Mouse (Mus musculus): ENCODE measurements around the gene Pla2g2c. TPM values are rescaled to one million over a fixed set of nuclear protein-coding genes. Genes with fewer than 3 reads are reported as not detected.
A peak's percentile ranks its signal among the peaks of the same experiment; 100 is the strongest.

Gene Pla2g2c
- polyA plus RNA-seq, 1 experiment from 2014 or later = 0.55 TPM

GRCm38 (mm10) chr4:138737031-138737430 lies 12.4 kb downstream of the Pla2g2c start, which contains the start of gene Ubxn10:
TSS of gene Ubxn10 (minus strand) at chr4:138737167.
- DNase-seq (ENCODE audit: low spot score) (no peak), ATAC-seq (ENCODE audit: low FRiP score) (no peak)
- Histone ChIP-seq H3K36me3 (replicated peaks; ENCODE audit: control insufficient read depth, insufficient read depth) (no peaks in the 10 kb centered on the region), H3K4me2 (replicated peaks) (no peak within 1 kb of the TSS), H3K27ac (no peak within 1 kb of the TSS), H3K9me3 (ENCODE audit: control insufficient read depth, low read length) (no peaks in the 10 kb centered on the region), H3K9ac (no peak within 1 kb of the TSS), H3K27me3 (ENCODE audit: control insufficient read depth, insufficient read depth, low read length) (no peaks in the 10 kb centered on the region), H3K4me3 (replicated peaks; ENCODE audit: low read length) (no peak within 1 kb of the TSS), H3K4me1 (replicated peaks; ENCODE audit: control insufficient read depth, insufficient read depth, low read length) (peaks cover 11% of the 10 kb centered on the region)
- 77% methylated on average over 7 of the region's 7 CpGs for WGBS

GRCm38 (mm10) chr4:138739136-138739851 lies 14.7 kb downstream of the Pla2g2c start:
- no peak overlapping the region for H3K4me2 ChIP-seq (replicated peaks)
- H3K4me3 ChIP-seq (replicated peaks; ENCODE audit: low read length) = no peak overlapping the region
- H3K9me3 ChIP-seq (ENCODE audit: control insufficient read depth, low read length) = no peaks in the 10 kb centered on the region
- no peaks in the 10 kb centered on the region for H3K27me3 ChIP-seq (ENCODE audit: control insufficient read depth, insufficient read depth, low read length)
- H3K36me3 ChIP-seq (replicated peaks; ENCODE audit: control insufficient read depth, insufficient read depth) = no peaks in the 10 kb centered on the region
- ATAC-seq (ENCODE audit: low FRiP score) (0 out of 2 replicates have a peak, but pooled peaks have one; percentile 24), DNase-seq (ENCODE audit: low spot score) (no peak)
- peaks cover 11% of the 10 kb centered on the region for H3K4me1 ChIP-seq (replicated peaks; ENCODE audit: control insufficient read depth, insufficient read depth, low read length)
- 15% methylated on average over 7 of the region's 7 CpGs for WGBS
- no peak overlapping the region for H3K27ac ChIP-seq
- no peak overlapping the region for H3K9ac ChIP-seq

- no peaks in the 10 kb centered on the region for H3K36me3 ChIP-seq (replicated peaks; ENCODE audit: control insufficient read depth, insufficient read depth)
- no peak overlapping the region for H3K9ac ChIP-seq
- 71% methylated on average over 4 of the region's 4 CpGs for WGBS
- ATAC-seq (ENCODE audit: low FRiP score) (no peak), DNase-seq (ENCODE audit: low spot score) (no peak)
- H3K4me2 ChIP-seq (replicated peaks) = no peak overlapping the region
- H3K4me1 ChIP-seq (replicated peaks; ENCODE audit: control insufficient read depth, insufficient read depth, low read length) = peaks cover 5% of the 10 kb centered on the region; the same call in 1 of the 2 replicates
- H3K27me3 ChIP-seq (ENCODE audit: control insufficient read depth, insufficient read depth, low read length) = no peaks in the 10 kb centered on the region
- H3K9me3 ChIP-seq (ENCODE audit: control insufficient read depth, low read length) = no peaks in the 10 kb centered on the region
- no peak overlapping the region for H3K4me3 ChIP-seq (replicated peaks; ENCODE audit: low read length)
- H3K27ac ChIP-seq = no peak overlapping the region
These were observed 21.3 kb downstream of the Pla2g2c start for GRCm38 (mm10) chr4:138745884-138746283.

GRCm38 (mm10) chr4:138746866-138747265 lies 22.3 kb downstream of the Pla2g2c start:
- Histone ChIP-seq H3K4me2 (replicated peaks) (no peak overlapping the region), H3K27me3 (ENCODE audit: control insufficient read depth, insufficient read depth, low read length) (no peaks in the 10 kb centered on the region), H3K9ac (no peak overlapping the region), H3K9me3 (ENCODE audit: control insufficient read depth, low read length) (no peaks in the 10 kb centered on the region), H3K4me1 (replicated peaks; ENCODE audit: control insufficient read depth, insufficient read depth, low read length) (peaks cover 5% of the 10 kb centered on the region; the same call in 1 of the 2 replicates), H3K36me3 (replicated peaks; ENCODE audit: control insufficient read depth, insufficient read depth) (no peaks in the 10 kb centered on the region), H3K27ac (no peak overlapping the region), H3K4me3 (replicated peaks; ENCODE audit: low read length) (no peak overlapping the region)
- DNase-seq (ENCODE audit: low spot score) (no peak), ATAC-seq (ENCODE audit: low FRiP score) (no peak)
- WGBS = 91% methylated on average over 9 of the region's 9 CpGs

- Histone ChIP-seq H3K9ac (no peak overlapping the region), H3K4me3 (replicated peaks; ENCODE audit: low read length) (no peak overlapping the region), H3K27ac (peak overlapping the region; percentile 38; the same call in 1 of the 2 replicates), H3K4me1 (replicated peaks; ENCODE audit: control insufficient read depth, insufficient read depth, low read length) (peaks cover 5% of the 10 kb centered on the region; the same call in 1 of the 2 replicates), H3K27me3 (ENCODE audit: control insufficient read depth, insufficient read depth, low read length) (no peaks in the 10 kb centered on the region), H3K9me3 (ENCODE audit: control insufficient read depth, low read length) (no peaks in the 10 kb centered on the region), H3K4me2 (replicated peaks) (no peak overlapping the region), H3K36me3 (replicated peaks; ENCODE audit: control insufficient read depth, insufficient read depth) (no peaks in the 10 kb centered on the region)
- WGBS = 54% methylated on average over 10 of the region's 10 CpGs
- ATAC-seq (ENCODE audit: low FRiP score) (peak; percentile 39; the same call in 1 of the 2 replicates), DNase-seq (ENCODE audit: low spot score) (no peak)
These were observed 23.3 kb downstream of the Pla2g2c start for GRCm38 (mm10) chr4:138747851-138748250.

GRCm38 (mm10) chr4:138748369-138749072 lies 23.9 kb downstream of the Pla2g2c start:
- 64% methylated on average over 8 of the region's 8 CpGs for WGBS
- H3K4me2 ChIP-seq (replicated peaks) = no peak overlapping the region
- ATAC-seq (ENCODE audit: low FRiP score) (no peak), DNase-seq (ENCODE audit: low spot score) (peak; percentile 78)
- H3K27ac ChIP-seq = no peak overlapping the region
- no peaks in the 10 kb centered on the region for H3K27me3 ChIP-seq (ENCODE audit: control insufficient read depth, insufficient read depth, low read length)
- no peak overlapping the region for H3K9ac ChIP-seq
- no peaks in the 10 kb centered on the region for H3K9me3 ChIP-seq (ENCODE audit: control insufficient read depth, low read length)
- H3K4me1 ChIP-seq (replicated peaks; ENCODE audit: control insufficient read depth, insufficient read depth, low read length) = peaks cover 5% of the 10 kb centered on the region; the same call in 1 of the 2 replicates
- no peak overlapping the region for H3K4me3 ChIP-seq (replicated peaks; ENCODE audit: low read length)
- H3K36me3 ChIP-seq (replicated peaks; ENCODE audit: control insufficient read depth, insufficient read depth) = no peaks in the 10 kb centered on the region

GRCm38 (mm10) chr4:138752603-138753002 lies 28.0 kb downstream of the Pla2g2c start:
- no peak overlapping the region for H3K4me3 ChIP-seq (replicated peaks; ENCODE audit: low read length)
- H3K4me2 ChIP-seq (replicated peaks) = no peak overlapping the region
- ATAC-seq (ENCODE audit: low FRiP score) (no peak), DNase-seq (ENCODE audit: low spot score) (no peak)
- H3K4me1 ChIP-seq (replicated peaks; ENCODE audit: control insufficient read depth, insufficient read depth, low read length) = peaks cover 5% of the 10 kb centered on the region; the same call in 1 of the 2 replicates
- H3K27ac ChIP-seq = no peak overlapping the region
- H3K9me3 ChIP-seq (ENCODE audit: control insufficient read depth, low read length) = no peaks in the 10 kb centered on the region
- no peak overlapping the region for H3K9ac ChIP-seq
- H3K36me3 ChIP-seq (replicated peaks; ENCODE audit: control insufficient read depth, insufficient read depth) = no peaks in the 10 kb centered on the region
- WGBS = 92% methylated on average over 6 of the region's 6 CpGs
- H3K27me3 ChIP-seq (ENCODE audit: control insufficient read depth, insufficient read depth, low read length) = no peaks in the 10 kb centered on the region

- H3K27me3 ChIP-seq (ENCODE audit: control insufficient read depth, insufficient read depth, low read length) = no peaks in the 10 kb centered on the region
- no peak overlapping the region for H3K27ac ChIP-seq
- no peak overlapping the region for H3K4me3 ChIP-seq (replicated peaks; ENCODE audit: low read length)
- no peaks in the 10 kb centered on the region for H3K4me1 ChIP-seq (replicated peaks; ENCODE audit: control insufficient read depth, insufficient read depth, low read length)
- H3K36me3 ChIP-seq (replicated peaks; ENCODE audit: control insufficient read depth, insufficient read depth) = no peaks in the 10 kb centered on the region
- DNase-seq (ENCODE audit: low spot score) = no peak
- 86% methylated on average over 3 of the region's 3 CpGs for WGBS
- H3K9me3 ChIP-seq (ENCODE audit: control insufficient read depth, low read length) = no peaks in the 10 kb centered on the region
- H3K9ac ChIP-seq = no peak overlapping the region
- no peak for ATAC-seq (ENCODE audit: low FRiP score)
- no peak overlapping the region for H3K4me2 ChIP-seq (replicated peaks)
These were observed 29.0 kb downstream of the Pla2g2c start for GRCm38 (mm10) chr4:138753608-138754007.

- Histone ChIP-seq H3K36me3 (replicated peaks; ENCODE audit: control insufficient read depth, insufficient read depth) (no peaks in the 10 kb centered on the region), H3K4me3 (replicated peaks; ENCODE audit: low read length) (no peak overlapping the region), H3K4me2 (replicated peaks) (no peak overlapping the region), H3K27me3 (ENCODE audit: control insufficient read depth, insufficient read depth, low read length) (no peaks in the 10 kb centered on the region), H3K9ac (no peak overlapping the region), H3K9me3 (ENCODE audit: control insufficient read depth, low read length) (no peaks in the 10 kb centered on the region), H3K4me1 (replicated peaks; ENCODE audit: control insufficient read depth, insufficient read depth, low read length) (no peaks in the 10 kb centered on the region), H3K27ac (no peak overlapping the region)
- ATAC-seq (ENCODE audit: low FRiP score) = no peak
- 85% methylated on average over 9 of the region's 9 CpGs for WGBS
- no peak for DNase-seq (ENCODE audit: low spot score)
These were observed 29.8 kb downstream of the Pla2g2c start for GRCm38 (mm10) chr4:138754432-138754831.
